Mouse (Mus musculus) ES-Bruce4 (cell line): ENCODE data around the gene Slit3. TPM values are rescaled to one million over a fixed set of nuclear protein-coding genes. Genes with fewer than 3 reads are reported as not detected.

Source experiments
- H3K27ac ChIP-seq: 2 replicates; pipeline ENCODE4 v1.5.1; 2012; ENCODE audit warnings: low read length, inconsistent platforms; ENCODE audit not compliant: insufficient read depth
- H3K27me3 ChIP-seq: 2 replicates; pipeline ENCODE4 v1.6.1; 2012; ENCODE audit warnings: mild to moderate bottlenecking, low read length, inconsistent platforms; ENCODE audit not compliant: control insufficient read depth, poor library complexity, insufficient read depth, severe bottlenecking
- H3K36me3 ChIP-seq: 2 replicates; pipeline ENCODE4 v1.6.1; 2012; ENCODE audit warnings: inconsistent platforms, mild to moderate bottlenecking, low read length, moderate library complexity; ENCODE audit not compliant: control insufficient read depth, poor library complexity, insufficient read depth, severe bottlenecking
- H3K4me1 ChIP-seq: one replicate; pipeline ENCODE4 v1.8.1; 2011; ENCODE audit warnings: low read length; ENCODE audit not compliant: control insufficient read depth, insufficient read depth
- H3K4me3 ChIP-seq: 2 replicates; pipeline ENCODE4 v1.5.1; 2011; ENCODE audit warnings: low read depth, mild to moderate bottlenecking, low read length
- H3K9ac ChIP-seq: 2 replicates; pipeline ENCODE4 v1.6.1; 2012; ENCODE audit warnings: low read depth, mild to moderate bottlenecking, inconsistent platforms; ENCODE audit not compliant: poor library complexity, severe bottlenecking
- H3K9me3 ChIP-seq: replicated peaks from 2 replicates; pipeline ENCODE4 v1.6.1; 2012; ENCODE audit warnings: mild to moderate bottlenecking, low read length, inconsistent platforms; ENCODE audit not compliant: control insufficient read depth, poor library complexity, insufficient read depth, severe bottlenecking
- CTCF ChIP-seq: IDR thresholded peaks from one replicate; pipeline ENCODE4 v1.8.1; 2011; ENCODE audit warnings: low read depth, low read length
- EP300 ChIP-seq: IDR thresholded peaks from 2 replicates; pipeline ENCODE4 v1.6.1; 2011; ENCODE audit warnings: low read depth, low read length; ENCODE audit not compliant: insufficient read depth
- POLR2A ChIP-seq: IDR thresholded peaks from one replicate; pipeline ENCODE4 v1.8.1; 2011; ENCODE audit warnings: low read length; ENCODE audit not compliant: insufficient read depth
- polyA plus RNA-seq: library from polyadenylated mRNA; stranded (reverse); fragments of >200 nt; gene quantifications from 2 replicates; pipeline ENCODE4 v1.2.4, GENCODE M21; 2011; ENCODE audit warnings: low read depth; ENCODE audit not compliant: missing spikeins, insufficient read depth, insufficient read length

Gene Slit3
- polyA plus RNA-seq, 1 experiment = 2.8 TPM

GRCm38 (mm10) chr11:35365510-35365931 is 244.5 kb downstream of the Slit3 start:
- TF ChIP-seq CTCF = no peak
- no peak for TF ChIP-seq POLR2A
- TF ChIP-seq EP300 = no peak
- no peak overlapping the region for H3K27ac ChIP-seq
- H3K4me1 ChIP-seq = no peaks in the 10 kb centered on the region
- H3K27me3 ChIP-seq = no peaks in the 10 kb centered on the region
- no peak overlapping the region for H3K9ac ChIP-seq
- H3K4me3 ChIP-seq = no peak overlapping the region
- no peaks in the 10 kb centered on the region for H3K9me3 ChIP-seq
- H3K36me3 ChIP-seq = no peaks in the 10 kb centered on the region

GRCm38 (mm10) chr11:35366611-35367010 is 245.6 kb downstream of the Slit3 start:
- no peaks in the 10 kb centered on the region for H3K36me3 ChIP-seq
- H3K4me3 ChIP-seq = no peak overlapping the region
- H3K27ac ChIP-seq = no peak overlapping the region
- H3K9ac ChIP-seq = no peak overlapping the region
- TF ChIP-seq EP300 (no peak), CTCF (no peak), POLR2A (no peak)
- H3K4me1 ChIP-seq = no peaks in the 10 kb centered on the region
- H3K9me3 ChIP-seq = no peaks in the 10 kb centered on the region
- H3K27me3 ChIP-seq = no peaks in the 10 kb centered on the region

- H3K9ac ChIP-seq = no peak overlapping the region
- no peak overlapping the region for H3K27ac ChIP-seq
- no peaks in the 10 kb centered on the region for H3K36me3 ChIP-seq
- no peaks in the 10 kb centered on the region for H3K9me3 ChIP-seq
- TF ChIP-seq POLR2A = no peak
- peak; percentile 15 for TF ChIP-seq CTCF
- H3K4me1 ChIP-seq = no peaks in the 10 kb centered on the region
- no peak overlapping the region for H3K4me3 ChIP-seq
- no peaks in the 10 kb centered on the region for H3K27me3 ChIP-seq
Observed at GRCm38 (mm10) chr11:35367248-35367647, 246.2 kb downstream of the Slit3 start.

- Histone ChIP-seq H3K27me3 (no peaks in the 10 kb centered on the region), H3K36me3 (no peaks in the 10 kb centered on the region), H3K9me3 (no peaks in the 10 kb centered on the region; the same call in 1 of the 2 replicates), H3K4me3 (no peak overlapping the region), H3K9ac (no peak overlapping the region), H3K4me1 (no peaks in the 10 kb centered on the region), H3K27ac (no peak overlapping the region)
- no peak for TF ChIP-seq POLR2A
- no peak for TF ChIP-seq EP300
- TF ChIP-seq CTCF = no peak
Observed at GRCm38 (mm10) chr11:35369964-35370363, 248.9 kb downstream of the Slit3 start.

GRCm38 (mm10) chr11:35370705-35371104 is 249.7 kb downstream of the Slit3 start:
- no peaks in the 10 kb centered on the region for H3K27me3 ChIP-seq
- TF ChIP-seq POLR2A = no peak
- no peak for TF ChIP-seq CTCF
- no peak for TF ChIP-seq EP300
- H3K4me1 ChIP-seq = no peaks in the 10 kb centered on the region
- no peaks in the 10 kb centered on the region; the same call in 1 of the 2 replicates for H3K9me3 ChIP-seq
- H3K27ac ChIP-seq = no peak overlapping the region
- no peak overlapping the region for H3K9ac ChIP-seq
- no peaks in the 10 kb centered on the region for H3K36me3 ChIP-seq
- H3K4me3 ChIP-seq = no peak overlapping the region

- no peak for TF ChIP-seq EP300
- Histone ChIP-seq H3K27ac (no peak overlapping the region), H3K27me3 (no peaks in the 10 kb centered on the region)
Observed at GRCm38 (mm10) chr11:35372410-35372809, 251.4 kb downstream of the Slit3 start.

More at GRCm38 (mm10) chr11:35372410-35372809, 251.4 kb downstream of the Slit3 start:
- no peak overlapping the region for H3K4me3 ChIP-seq
- H3K36me3 ChIP-seq = no peaks in the 10 kb centered on the region
- H3K4me1 ChIP-seq = no peaks in the 10 kb centered on the region
- no peaks in the 10 kb centered on the region; the same call in 1 of the 2 replicates for H3K9me3 ChIP-seq
- no peak overlapping the region for H3K9ac ChIP-seq
